Mouse (Mus musculus): Measurements from ENCODE around the gene Csnk1g2. TPM values are rescaled to one million over a fixed set of nuclear protein-coding genes. Genes with fewer than 3 reads are reported as not detected.

Gene Csnk1g2
- polyA plus RNA-seq, 1 experiment from 2014 or later: 9.8 TPM

GRCm38 (mm10) chr10:80678601-80679377 is 56.2 kb downstream of the Csnk1g2 start:
- Histone ChIP-seq H3K27ac (ENCODE audit: low read length) (peak overlapping the region; percentile 100), H3K27me3 (ENCODE audit: control insufficient read depth, insufficient read depth, low read depth, low read length) (no peaks in the 10 kb centered on the region), H3K36me3 (ENCODE audit: control insufficient read depth, insufficient read depth) (no peaks in the 10 kb centered on the region), H3K9me3 (replicated peaks; ENCODE audit: control insufficient read depth, low read length) (no peaks in the 10 kb centered on the region), H3K4me2 (ENCODE audit: low read depth, low read length) (peak overlapping the region; percentile 80), H3K4me1 (ENCODE audit: control insufficient read depth, low read depth, low read length) (peaks cover 55% of the 10 kb centered on the region), H3K4me3 (ENCODE audit: low read depth, low read length) (peak overlapping the region; percentile 93), H3K9ac (ENCODE audit: low read depth, low read length) (peak overlapping the region; percentile 73)
- no peak for ATAC-seq (ENCODE audit: low read depth)
- 20% methylated on average over 10 of the region's 10 CpGs for WGBS (ENCODE audit: insufficient replicate concordance)

DNA sequence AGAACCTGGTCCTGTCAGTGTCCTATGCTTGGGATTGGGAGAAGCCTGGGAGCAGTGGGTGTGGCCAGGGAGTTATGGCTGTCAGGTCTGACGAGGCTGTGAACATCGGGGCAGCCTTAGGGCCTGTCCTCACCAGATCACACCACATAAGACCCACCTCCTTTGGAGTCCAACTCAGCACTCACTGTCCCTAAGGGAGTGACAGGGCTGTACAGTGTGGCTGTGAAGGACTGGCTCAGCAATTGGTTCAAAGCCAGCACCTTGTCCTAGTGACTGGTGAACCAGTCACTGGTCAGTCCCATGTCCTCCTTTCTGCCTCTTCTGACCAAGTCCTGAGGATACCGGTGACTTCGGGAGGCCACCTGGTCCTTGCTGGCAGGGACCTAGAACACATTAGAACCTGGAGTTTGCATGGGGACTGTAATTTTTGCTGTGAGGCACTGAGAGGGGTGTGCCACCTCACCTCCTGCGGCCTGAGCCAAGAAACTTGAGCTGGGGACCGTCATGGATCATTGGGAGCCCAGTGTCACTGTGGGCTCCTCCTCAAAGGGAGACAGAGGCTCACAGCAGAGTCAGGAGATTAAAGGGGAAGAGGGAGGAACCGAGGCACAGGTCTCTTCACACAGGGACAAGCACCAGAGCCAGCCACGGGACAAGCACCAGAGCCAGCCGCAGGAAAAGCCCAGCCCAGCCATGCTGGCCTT is 57.1 kb downstream of the Csnk1g2 start:
- ATAC-seq (ENCODE audit: low read depth): no peak
- Histone ChIP-seq H3K4me3 (ENCODE audit: low read depth, low read length) (no peak overlapping the region), H3K27me3 (ENCODE audit: control insufficient read depth, insufficient read depth, low read depth, low read length) (no peaks in the 10 kb centered on the region), H3K9ac (ENCODE audit: low read depth, low read length) (peak overlapping the region; percentile 73), H3K27ac (ENCODE audit: low read length) (peak overlapping the region; percentile 100), H3K4me2 (ENCODE audit: low read depth, low read length) (0 out of 2 replicates have a peak overlapping the region, but pooled peaks have one; percentile 80), H3K36me3 (ENCODE audit: control insufficient read depth, insufficient read depth) (no peaks in the 10 kb centered on the region), H3K4me1 (ENCODE audit: control insufficient read depth, low read depth, low read length) (peaks cover 55% of the 10 kb centered on the region), H3K9me3 (replicated peaks; ENCODE audit: control insufficient read depth, low read length) (no peaks in the 10 kb centered on the region)
- WGBS (ENCODE audit: insufficient replicate concordance): 52% methylated on average over 9 of the region's 9 CpGs

DNA sequence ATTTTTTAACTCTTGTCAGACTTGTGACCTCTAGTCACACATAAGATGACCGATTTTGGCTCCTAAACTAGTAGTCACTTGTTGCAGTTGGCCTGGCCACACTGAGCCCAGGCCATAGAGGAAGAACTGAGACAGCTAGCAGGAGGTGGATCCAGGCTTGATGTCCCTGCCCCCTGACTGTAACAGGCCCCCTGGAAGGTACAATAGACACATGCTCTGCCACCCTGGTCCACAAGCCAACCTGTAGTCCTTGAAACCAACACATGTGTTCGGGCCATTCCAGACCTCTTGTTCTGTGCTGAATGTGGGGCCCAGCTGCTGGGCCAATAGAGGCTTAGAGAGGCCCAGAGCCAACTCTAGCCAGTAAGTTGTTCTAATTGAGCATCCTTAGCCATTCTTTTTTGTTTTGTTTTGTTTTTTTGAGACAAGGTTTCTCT is 57.6 kb downstream of the Csnk1g2 start:
- ATAC-seq (ENCODE audit: low read depth): no peak
- Histone ChIP-seq H3K9me3 (replicated peaks; ENCODE audit: control insufficient read depth, low read length) (no peaks in the 10 kb centered on the region), H3K4me2 (ENCODE audit: low read depth, low read length) (no peak overlapping the region), H3K36me3 (ENCODE audit: control insufficient read depth, insufficient read depth) (no peaks in the 10 kb centered on the region), H3K27ac (ENCODE audit: low read length) (peak overlapping the region; percentile 100), H3K4me3 (ENCODE audit: low read depth, low read length) (no peak overlapping the region), H3K9ac (ENCODE audit: low read depth, low read length) (peak overlapping the region; percentile 17; the same call in 1 of the 2 replicates), H3K4me1 (ENCODE audit: control insufficient read depth, low read depth, low read length) (peaks cover 54% of the 10 kb centered on the region), H3K27me3 (ENCODE audit: control insufficient read depth, insufficient read depth, low read depth, low read length) (no peaks in the 10 kb centered on the region)
- WGBS (ENCODE audit: insufficient replicate concordance): 59% methylated on average over 2 of the region's 2 CpGs

DNA sequence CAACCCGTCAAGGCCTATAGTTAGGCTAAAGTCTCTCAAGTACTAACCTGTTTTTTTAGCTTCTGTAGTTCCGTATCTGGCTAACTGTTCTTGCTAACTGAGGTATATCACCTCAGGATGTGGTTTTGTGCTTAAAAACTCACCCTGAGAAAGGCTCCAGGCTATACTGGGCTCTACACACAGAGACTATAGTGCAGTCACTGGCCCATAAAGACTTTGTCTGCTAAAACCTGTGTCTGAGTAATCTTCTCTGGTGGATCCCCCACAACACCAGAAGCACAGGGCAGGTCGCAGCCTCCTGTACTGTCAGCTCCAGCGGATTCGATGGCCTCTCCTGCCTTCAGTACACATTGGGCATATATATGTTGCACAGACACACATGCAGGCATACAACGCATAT is 59.4 kb downstream of the Csnk1g2 start:
- no peak overlapping the region for H3K4me2 ChIP-seq (ENCODE audit: low read depth, low read length)
- 77% methylated on average over 6 of the region's 6 CpGs for WGBS (ENCODE audit: insufficient replicate concordance)
- ATAC-seq (ENCODE audit: low read depth): no peak
- no peaks in the 10 kb centered on the region for H3K27me3 ChIP-seq (ENCODE audit: control insufficient read depth, insufficient read depth, low read depth, low read length)
- H3K4me3 ChIP-seq (ENCODE audit: low read depth, low read length): no peak overlapping the region
- no peaks in the 10 kb centered on the region for H3K9me3 ChIP-seq (replicated peaks; ENCODE audit: control insufficient read depth, low read length)
- H3K9ac ChIP-seq (ENCODE audit: low read depth, low read length): no peak overlapping the region
- peak overlapping the region; percentile 24 for H3K27ac ChIP-seq (ENCODE audit: low read length)
- peaks cover 9% of the 10 kb centered on the region for H3K36me3 ChIP-seq (ENCODE audit: control insufficient read depth, insufficient read depth)
- H3K4me1 ChIP-seq (ENCODE audit: control insufficient read depth, low read depth, low read length): peaks cover 57% of the 10 kb centered on the region

GRCm38 (mm10) chr10:80683647-80684046 is 61.0 kb downstream of the Csnk1g2 start:
- 80% methylated on average over 1 of the region's 1 CpGs for WGBS (ENCODE audit: insufficient replicate concordance)
- ATAC-seq (ENCODE audit: low read depth): no peak
- H3K4me1 ChIP-seq (ENCODE audit: control insufficient read depth, low read depth, low read length): peaks cover 40% of the 10 kb centered on the region

DNA sequence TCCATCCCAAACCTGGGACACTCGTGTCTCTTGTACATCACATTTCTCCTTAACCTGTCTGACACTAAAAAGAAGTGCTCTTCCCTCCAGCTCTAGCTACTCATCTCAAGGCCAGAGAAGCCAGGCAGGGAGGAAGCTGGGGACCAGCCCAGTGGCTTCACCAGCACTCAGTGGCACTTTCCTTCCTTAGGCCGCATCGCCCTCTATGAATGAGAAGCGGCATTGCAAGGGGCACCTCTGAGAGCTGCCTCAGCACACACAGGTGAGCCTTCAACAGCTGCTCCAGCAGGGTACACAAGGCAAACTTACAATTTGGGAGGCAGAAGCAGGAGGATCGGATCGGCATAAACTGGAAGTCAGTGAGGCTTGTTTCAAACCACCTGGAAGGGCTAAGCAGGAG is 61.6 kb downstream of the Csnk1g2 start:
- H3K9ac ChIP-seq (ENCODE audit: low read depth, low read length): peak overlapping the region; percentile 19
- H3K4me2 ChIP-seq (ENCODE audit: low read depth, low read length): no peak overlapping the region
- peaks cover 35% of the 10 kb centered on the region for H3K4me1 ChIP-seq (ENCODE audit: control insufficient read depth, low read depth, low read length)
- peak overlapping the region; percentile 88 for H3K27ac ChIP-seq (ENCODE audit: low read length)
- H3K36me3 ChIP-seq (ENCODE audit: control insufficient read depth, insufficient read depth): peaks cover 11% of the 10 kb centered on the region
- H3K9me3 ChIP-seq (replicated peaks; ENCODE audit: control insufficient read depth, low read length): no peaks in the 10 kb centered on the region
- H3K4me3 ChIP-seq (ENCODE audit: low read depth, low read length): no peak overlapping the region
- ATAC-seq (ENCODE audit: low read depth): peak; percentile 70
- H3K27me3 ChIP-seq (ENCODE audit: control insufficient read depth, insufficient read depth, low read depth, low read length): no peaks in the 10 kb centered on the region
- 44% methylated on average over 6 of the region's 6 CpGs for WGBS (ENCODE audit: insufficient replicate concordance)

More at GRCm38 (mm10) chr10:80683647-80684046, 61.0 kb downstream of the Csnk1g2 start:
- H3K9ac ChIP-seq (ENCODE audit: low read depth, low read length): peak overlapping the region; percentile 7; the same call in 1 of the 2 replicates
- no peak overlapping the region for H3K4me2 ChIP-seq (ENCODE audit: low read depth, low read length)
- H3K27me3 ChIP-seq (ENCODE audit: control insufficient read depth, insufficient read depth, low read depth, low read length): no peaks in the 10 kb centered on the region
- no peak overlapping the region for H3K4me3 ChIP-seq (ENCODE audit: low read depth, low read length)
- no peaks in the 10 kb centered on the region for H3K9me3 ChIP-seq (replicated peaks; ENCODE audit: control insufficient read depth, low read length)
- H3K27ac ChIP-seq (ENCODE audit: low read length): peak overlapping the region; percentile 88
- peaks cover 11% of the 10 kb centered on the region for H3K36me3 ChIP-seq (ENCODE audit: control insufficient read depth, insufficient read depth)

DNA sequence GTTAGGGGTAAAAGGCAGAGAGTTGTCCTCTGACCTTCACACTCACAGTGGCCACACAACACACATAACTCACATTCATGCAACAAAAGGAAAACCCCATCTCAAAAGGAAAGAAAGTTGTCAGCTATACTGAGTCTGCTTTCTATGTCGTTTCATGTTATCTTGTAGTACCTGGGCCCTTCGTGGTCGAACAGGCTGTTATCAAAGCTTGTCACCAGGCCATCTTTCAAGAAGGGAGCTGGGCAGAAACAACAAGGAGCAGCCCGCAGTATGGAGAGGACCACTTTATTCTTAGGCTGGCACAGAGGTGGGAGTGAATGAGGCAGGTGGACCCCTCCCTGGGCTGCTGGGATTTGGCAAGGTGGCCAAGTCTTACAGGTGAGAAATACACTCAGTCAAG is 62.3 kb downstream of the Csnk1g2 start:
- H3K27ac ChIP-seq (ENCODE audit: low read length): peak overlapping the region; percentile 88
- H3K9ac ChIP-seq (ENCODE audit: low read depth, low read length): peak overlapping the region; percentile 44
- H3K36me3 ChIP-seq (ENCODE audit: control insufficient read depth, insufficient read depth): peaks cover 19% of the 10 kb centered on the region
- no peaks in the 10 kb centered on the region for H3K9me3 ChIP-seq (replicated peaks; ENCODE audit: control insufficient read depth, low read length)
- H3K4me1 ChIP-seq (ENCODE audit: control insufficient read depth, low read depth, low read length): peaks cover 27% of the 10 kb centered on the region
- ATAC-seq (ENCODE audit: low read depth): peak; percentile 82
- no peaks in the 10 kb centered on the region for H3K27me3 ChIP-seq (ENCODE audit: control insufficient read depth, insufficient read depth, low read depth, low read length)
- 27% methylated on average over 4 of the region's 4 CpGs for WGBS (ENCODE audit: insufficient replicate concordance)
- H3K4me3 ChIP-seq (ENCODE audit: low read depth, low read length): peak overlapping the region; percentile 18; the same call in 1 of the 2 replicates
- H3K4me2 ChIP-seq (ENCODE audit: low read depth, low read length): peak overlapping the region; percentile 53

DNA sequence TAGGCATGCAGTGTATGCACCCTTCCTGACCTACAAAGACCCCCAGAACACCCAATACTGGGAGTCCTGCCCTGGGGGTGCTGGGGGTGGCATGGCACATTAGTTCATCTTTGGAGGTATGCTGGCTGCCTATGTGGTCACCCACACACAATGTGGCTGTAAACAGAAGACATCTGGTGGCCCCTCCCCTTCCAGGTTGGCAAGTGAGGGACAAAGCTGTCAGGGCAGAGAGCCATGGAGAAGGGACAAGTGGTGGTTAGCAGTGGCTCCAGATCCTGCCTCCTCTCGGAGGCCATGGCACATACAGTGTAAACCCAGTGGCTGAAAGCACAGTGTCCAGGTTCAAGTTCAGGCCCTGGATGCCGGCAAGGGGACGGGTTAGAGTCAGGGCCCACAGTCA is 64.0 kb downstream of the Csnk1g2 start:
- Histone ChIP-seq H3K27ac (ENCODE audit: low read length) (peak overlapping the region; percentile 88), H3K4me1 (ENCODE audit: control insufficient read depth, low read depth, low read length) (peaks cover 24% of the 10 kb centered on the region), H3K9me3 (replicated peaks; ENCODE audit: control insufficient read depth, low read length) (no peaks in the 10 kb centered on the region), H3K27me3 (ENCODE audit: control insufficient read depth, insufficient read depth, low read depth, low read length) (no peaks in the 10 kb centered on the region), H3K36me3 (ENCODE audit: control insufficient read depth, insufficient read depth) (peaks cover 30% of the 10 kb centered on the region), H3K4me2 (ENCODE audit: low read depth, low read length) (no peak overlapping the region), H3K4me3 (ENCODE audit: low read depth, low read length) (no peak overlapping the region), H3K9ac (ENCODE audit: low read depth, low read length) (no peak overlapping the region)
- ATAC-seq (ENCODE audit: low read depth): no peak
- WGBS (ENCODE audit: insufficient replicate concordance): 88% methylated on average over 3 of the region's 3 CpGs

DNA sequence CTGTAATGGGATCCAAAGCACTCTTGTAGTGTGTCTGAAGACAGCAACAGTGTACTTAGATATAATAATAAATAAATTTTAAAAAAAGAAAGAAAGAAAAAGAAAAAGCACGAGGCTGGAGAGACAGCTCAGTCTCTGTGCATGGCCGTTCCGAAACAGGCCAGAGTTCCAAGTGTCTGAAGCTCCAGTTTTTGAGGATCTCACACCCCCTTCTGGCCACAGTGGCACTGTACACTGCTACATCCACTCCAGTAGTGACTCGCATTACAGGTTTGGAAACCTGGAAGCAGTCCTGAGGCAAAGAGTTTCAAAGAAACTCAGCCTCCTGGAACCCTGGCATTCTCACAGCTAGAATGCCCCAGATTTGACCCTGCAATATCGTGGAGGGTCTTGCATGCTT is 65.2 kb downstream of the Csnk1g2 start:
- no peak overlapping the region for H3K4me3 ChIP-seq (ENCODE audit: low read depth, low read length)
- peak; percentile 40; the same call in 1 of the 2 replicates for ATAC-seq (ENCODE audit: low read depth)
- H3K27ac ChIP-seq (ENCODE audit: low read length): no peak overlapping the region
- H3K4me1 ChIP-seq (ENCODE audit: control insufficient read depth, low read depth, low read length): peaks cover 36% of the 10 kb centered on the region
- no peaks in the 10 kb centered on the region for H3K27me3 ChIP-seq (ENCODE audit: control insufficient read depth, insufficient read depth, low read depth, low read length)
- no peaks in the 10 kb centered on the region for H3K9me3 ChIP-seq (replicated peaks; ENCODE audit: control insufficient read depth, low read length)
- H3K9ac ChIP-seq (ENCODE audit: low read depth, low read length): no peak overlapping the region
- peaks cover 30% of the 10 kb centered on the region for H3K36me3 ChIP-seq (ENCODE audit: control insufficient read depth, insufficient read depth)
- no peak overlapping the region for H3K4me2 ChIP-seq (ENCODE audit: low read depth, low read length)
- 44% methylated on average over 5 of the region's 5 CpGs for whole genome bisulfite sequencing (ENCODE audit: insufficient replicate concordance)

Data from liver, embryonic 16.5 days (tissue).